Mouse (Mus musculus) cerebellum, postnatal 25 days (tissue): ENCODE results near the gene Cd300a.

Experiments used
- DNase-seq, 2 experiments: peaks; one replicate each; pipeline ENCODE4 v3.0.0; 2021; ENCODE audit warnings: mixed read lengths in 2 of 2

Gene Cd300a

GRCm38 (mm10) chr11:114907567-114907966 is 17.7 kb downstream of the Cd300a start:
- DNase-seq = no peak

DNA sequence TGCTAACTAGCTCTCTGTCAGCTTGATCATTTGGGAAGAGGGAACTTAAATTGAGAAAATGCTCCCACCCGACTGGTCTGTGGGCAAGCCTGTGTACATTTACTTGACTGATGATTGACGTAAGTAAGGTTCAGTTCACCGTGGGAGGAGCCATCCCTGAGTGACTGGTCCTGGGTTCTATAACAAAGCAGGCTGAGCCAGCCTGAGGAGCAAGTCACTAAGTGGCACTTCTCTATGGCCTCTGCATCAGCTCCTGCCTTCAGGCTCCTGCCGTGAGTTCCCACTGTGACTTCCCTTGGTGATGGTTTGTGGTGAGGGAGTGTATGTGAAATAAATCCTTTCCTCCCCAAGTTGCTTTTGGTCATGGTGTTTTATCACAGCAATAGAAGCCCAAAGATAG is 18.2 kb downstream of the Cd300a start:
- no peak for DNase-seq

DNA sequence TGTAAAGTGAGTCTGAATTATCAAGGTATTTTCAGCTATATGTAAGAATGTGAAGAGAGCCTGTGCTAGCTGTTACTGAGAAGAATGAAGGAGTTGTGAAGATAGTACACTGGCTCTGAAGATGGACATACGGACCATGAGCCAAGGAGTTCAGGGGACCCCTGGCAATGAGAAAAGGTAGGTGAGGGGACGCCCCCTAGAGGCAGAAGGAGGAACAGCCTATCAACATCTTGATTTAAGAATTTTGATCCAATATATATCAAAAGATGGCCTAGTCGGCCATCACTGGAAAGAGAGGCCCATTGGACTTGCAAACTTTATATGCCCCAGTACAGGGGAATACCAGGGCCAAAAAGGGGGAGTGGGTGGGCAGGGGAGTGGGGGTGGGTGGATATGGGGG is 19.7 kb downstream of the Cd300a start:
- DNase-seq = peak in 1 of 2 experiments; percentile 32

DNA sequence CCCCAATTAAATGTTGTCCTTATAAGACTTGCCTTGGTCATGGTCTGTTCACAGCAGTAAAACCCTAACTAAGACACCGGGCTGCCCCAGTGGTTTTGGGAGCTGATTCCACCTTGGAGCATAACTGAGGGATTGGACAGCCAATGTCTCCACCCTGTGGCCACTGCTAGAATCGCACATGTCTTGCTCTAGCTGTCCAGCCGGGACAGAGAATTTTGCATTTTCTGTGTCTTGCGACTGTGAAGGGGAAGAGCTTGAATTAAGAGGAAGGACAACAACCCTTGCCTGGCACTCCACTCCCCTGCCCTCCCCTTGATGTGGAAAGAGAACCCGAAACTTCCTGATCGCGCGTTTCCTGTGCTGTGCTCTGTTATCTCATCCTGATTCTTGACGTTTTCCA is 23.0 kb downstream of the Cd300a start:
- peak; percentile 90 to 93 for DNase-seq

DNA sequence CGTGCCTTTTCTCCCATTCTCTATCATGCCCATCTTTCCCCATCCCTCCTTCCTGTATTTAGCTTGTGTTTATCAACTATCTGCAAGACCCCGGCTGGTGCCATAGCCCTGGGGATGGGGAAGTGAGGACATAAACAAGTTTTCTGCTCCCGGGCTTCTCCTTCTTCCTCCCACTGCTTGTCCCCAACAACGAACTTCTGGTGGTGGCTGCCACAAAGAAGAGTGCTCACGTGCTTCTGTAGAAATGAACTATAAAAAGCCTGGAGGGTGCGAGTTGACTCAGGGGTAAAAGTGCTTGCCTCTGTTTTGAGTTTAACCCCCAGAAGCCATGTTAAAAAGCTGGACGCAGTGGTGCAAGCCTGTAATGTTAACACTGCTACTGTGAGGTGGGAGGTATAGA is 25.1 kb downstream of the Cd300a start:
- no peak for DNase-seq

DNA sequence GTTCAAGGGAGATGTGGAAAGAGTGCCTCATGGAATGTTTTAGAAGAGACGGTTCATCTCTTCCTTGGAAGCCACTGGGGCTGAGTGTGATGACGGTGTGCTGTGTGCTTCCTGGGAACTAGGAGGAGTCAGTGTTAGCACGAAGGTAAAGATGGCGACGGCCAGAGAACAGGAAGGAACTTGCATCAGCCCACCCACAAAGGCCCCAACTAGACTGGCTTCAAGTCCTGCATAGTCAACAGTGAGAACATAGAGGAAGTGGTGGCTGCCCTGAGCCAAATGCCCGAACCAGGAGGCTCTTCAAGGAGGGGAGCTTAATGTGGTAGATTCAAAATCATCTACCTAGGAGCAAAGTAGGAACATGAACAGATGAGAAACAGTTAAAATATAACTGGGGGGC is 27.3 kb downstream of the Cd300a start:
- DNase-seq = no peak

DNA sequence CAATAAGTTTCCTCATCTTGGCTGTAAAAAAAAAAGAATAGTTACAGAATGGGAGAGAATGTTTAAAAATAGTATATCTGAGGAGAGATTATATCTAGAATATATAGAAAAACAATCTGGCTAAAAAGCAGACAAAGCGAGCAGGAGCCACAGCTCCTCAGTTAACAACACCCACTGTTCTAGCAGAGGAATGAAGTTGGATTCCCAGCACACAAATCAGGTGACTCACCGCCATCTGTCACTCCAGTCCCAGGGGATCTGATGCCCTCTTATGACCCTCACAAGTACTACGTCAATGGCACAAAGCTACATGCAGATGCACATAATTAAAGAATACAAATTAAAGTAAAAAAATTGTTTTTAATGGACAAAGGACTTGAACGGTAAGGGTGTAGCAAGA is 32.6 kb downstream of the Cd300a start:
- peak; percentile 74 to 83 for DNase-seq

DNA sequence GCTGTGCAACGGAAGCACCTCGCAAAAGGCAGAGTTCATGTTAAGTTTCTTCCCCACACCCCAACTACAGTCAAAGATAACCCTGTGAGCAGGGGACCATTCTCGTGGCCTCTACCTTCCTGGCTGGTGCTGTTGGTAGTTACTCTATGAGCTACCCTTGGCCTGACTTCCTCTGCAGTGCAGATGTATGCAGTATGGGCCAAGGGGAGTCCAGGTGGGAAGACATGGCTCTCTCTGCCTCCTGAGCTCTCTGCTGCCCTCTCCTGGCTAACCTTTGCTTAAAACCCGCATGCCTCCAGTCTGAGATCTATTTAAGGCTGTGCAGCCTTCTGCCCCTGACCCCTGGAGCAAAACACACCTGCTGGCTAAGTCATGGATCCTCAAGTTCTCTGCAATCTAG is 34.1 kb downstream of the Cd300a start:
- DNase-seq = peak in 1 of 2 experiments; percentile 50

DNA sequence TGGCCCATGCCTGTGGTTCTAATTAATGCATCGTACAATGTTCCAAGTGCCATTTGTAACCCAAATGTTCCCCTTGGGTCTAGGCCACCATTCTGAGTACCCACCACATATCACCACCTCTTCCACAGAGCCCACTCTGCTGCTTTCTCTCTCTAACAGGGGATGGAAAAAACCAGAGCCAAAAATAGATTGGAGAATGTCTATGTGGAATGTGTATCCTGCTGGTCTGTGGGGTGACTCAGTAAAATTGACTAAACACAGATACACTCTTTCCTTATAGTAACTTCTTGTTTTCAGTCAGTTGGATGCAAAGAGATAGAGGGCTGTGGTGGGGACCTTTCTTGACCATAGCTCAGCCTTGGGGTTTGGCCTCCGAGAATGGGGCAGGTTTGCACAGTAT is 39.7 kb downstream of the Cd300a start:
- peak in 1 of 2 experiments; percentile 1 for DNase-seq

- peak in 1 of 2 experiments; percentile 1 for DNase-seq
Measured at GRCm38 (mm10) chr11:114931041-114931440, 41.2 kb downstream of the Cd300a start.

DNA sequence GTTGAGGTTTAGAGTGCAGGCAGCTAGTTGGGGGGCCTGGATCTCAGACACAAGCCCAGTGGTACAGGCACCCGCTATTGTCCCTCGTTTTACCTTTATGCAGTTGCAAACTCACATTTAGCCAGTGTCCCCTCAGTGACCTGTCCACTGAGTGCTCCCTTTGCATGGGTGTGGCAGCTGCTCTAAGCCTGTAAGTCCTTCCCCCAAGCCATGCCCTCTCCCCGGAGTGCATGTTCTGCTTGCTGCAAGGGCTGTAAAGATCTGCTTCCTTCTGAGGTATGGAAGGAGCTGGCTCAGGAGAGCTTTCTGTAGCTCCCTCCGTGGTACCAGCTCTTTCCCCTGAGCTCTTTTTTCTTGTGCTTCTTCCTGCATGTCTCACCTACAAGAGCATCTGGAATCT is 43.8 kb downstream of the Cd300a start:
- peak in 1 of 2 experiments; percentile 10 for DNase-seq

- peak; percentile 35 to 39 for DNase-seq
Measured at GRCm38 (mm10) chr11:114934144-114934543, 44.3 kb downstream of the Cd300a start, which contains the start of gene Cd300lb. Gene Cd300lb (minus strand): TSS chr11:114934386.
